Mouse (Mus musculus): Measurements from ENCODE around the gene Hibch. TPM values are rescaled to one million over a fixed set of nuclear protein-coding genes. Genes with fewer than 3 reads are reported as not detected.
A peak's percentile ranks its signal among the peaks of the same experiment; 100 is the strongest.

Gene Hibch
- polyA plus RNA-seq (2015; fragmentation: Nextera tagmentation; extraction: Ambion mirVana) = 13.8 and 15.9 TPM in 2 replicates

DNA sequence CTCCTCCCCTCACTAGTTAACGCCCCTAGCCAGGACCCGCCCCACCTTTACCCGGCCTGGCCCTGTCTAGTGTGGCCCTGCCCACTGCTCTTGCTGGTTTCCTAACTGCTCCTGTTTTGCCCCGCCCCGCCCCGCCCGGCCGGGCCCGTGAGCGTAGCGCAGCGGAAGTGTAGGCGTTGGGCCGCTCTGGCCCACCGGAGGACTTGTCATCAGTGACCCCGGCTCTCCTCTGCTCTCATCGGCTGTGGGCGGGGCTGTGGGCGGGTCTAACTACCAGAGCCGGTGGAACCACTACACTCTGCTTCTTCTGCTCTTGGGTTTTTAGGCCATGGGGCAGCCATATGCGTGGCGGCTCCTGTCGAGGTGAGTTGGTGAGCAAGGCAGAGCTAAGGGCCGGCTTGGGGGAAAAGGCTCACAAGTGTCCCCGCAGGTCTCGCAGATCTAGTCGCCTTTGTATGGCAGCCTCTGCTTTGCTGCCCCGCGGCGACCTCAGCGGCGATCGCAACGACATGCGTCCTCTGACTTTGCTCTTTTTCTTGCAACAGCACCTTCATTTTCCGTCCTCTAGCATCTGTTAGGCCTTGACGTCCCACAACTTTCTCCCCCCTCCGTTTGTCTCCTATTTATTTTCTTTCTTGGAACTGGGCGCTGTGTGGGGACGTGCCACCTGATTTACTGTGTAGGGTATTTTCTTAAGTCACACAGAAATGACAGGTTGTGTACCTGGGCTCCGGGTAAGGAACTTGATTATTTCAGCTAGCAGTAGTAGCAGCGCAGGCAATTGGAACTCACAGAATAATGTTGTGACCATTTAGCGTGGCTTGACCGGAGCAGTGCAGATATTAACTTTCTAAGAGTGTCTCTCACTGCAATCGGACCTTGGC is at the start of gene Hibch:
Gene Hibch, plus strand, starts transcription at position 148 of the 884 bp plus-strand sequence.
- H3K4me3 ChIP-seq (replicated peaks) = peak within 1 kb of the TSS; percentile 70
- no peaks in the 10 kb centered on the region for H3K36me3 ChIP-seq (replicated peaks)
- ATAC-seq (ENCODE audit: insufficient read depth) = peak; percentile 100
- H3K4me2 ChIP-seq = peak within 1 kb of the TSS; percentile 85
- WGBS (ENCODE audit: insufficient replicate concordance) = 1% methylated on average over 45 of the region's 45 CpGs
- H3K27ac ChIP-seq (replicated peaks) = peak within 1 kb of the TSS; percentile 62
- no peaks in the 10 kb centered on the region for H3K27me3 ChIP-seq
- H3K9me3 ChIP-seq (replicated peaks) = no peaks in the 10 kb centered on the region
- peaks cover 27% of the 10 kb centered on the region for H3K4me1 ChIP-seq (replicated peaks)
- H3K9ac ChIP-seq = peak within 1 kb of the TSS; percentile 75

DNA sequence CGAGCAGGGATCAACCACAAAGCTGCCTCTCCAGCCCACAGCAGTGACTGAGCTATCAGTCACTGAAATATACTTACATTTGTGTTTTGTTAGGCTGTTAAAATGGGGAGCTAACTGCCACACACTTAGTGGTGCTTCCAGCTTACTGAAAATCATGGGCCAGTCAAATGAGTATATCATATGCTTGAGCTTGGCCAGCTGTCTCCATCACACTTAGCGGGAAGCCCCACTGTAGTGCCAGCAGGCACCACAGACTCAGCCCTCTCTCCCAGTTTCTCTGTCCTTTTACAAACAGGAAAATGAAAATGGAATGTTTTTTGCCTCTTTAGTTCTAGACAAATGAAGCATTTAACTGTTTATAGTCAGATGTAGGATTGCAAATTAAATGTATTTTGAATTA is 48.8 kb upstream of the Hibch start:
- ATAC-seq (ENCODE audit: insufficient read depth) = no peak
- Histone ChIP-seq H3K4me3 (replicated peaks) (no peak overlapping the region), H3K4me2 (no peak overlapping the region), H3K27me3 (no peaks in the 10 kb centered on the region), H3K36me3 (replicated peaks) (peaks cover 5% of the 10 kb centered on the region; the same call in 1 of the 2 replicates), H3K4me1 (replicated peaks) (peaks cover 21% of the 10 kb centered on the region), H3K9me3 (replicated peaks) (no peaks in the 10 kb centered on the region), H3K9ac (no peak overlapping the region), H3K27ac (replicated peaks) (no peak overlapping the region)
- 70% methylated on average over 2 of the region's 2 CpGs for WGBS (ENCODE audit: insufficient replicate concordance)

DNA sequence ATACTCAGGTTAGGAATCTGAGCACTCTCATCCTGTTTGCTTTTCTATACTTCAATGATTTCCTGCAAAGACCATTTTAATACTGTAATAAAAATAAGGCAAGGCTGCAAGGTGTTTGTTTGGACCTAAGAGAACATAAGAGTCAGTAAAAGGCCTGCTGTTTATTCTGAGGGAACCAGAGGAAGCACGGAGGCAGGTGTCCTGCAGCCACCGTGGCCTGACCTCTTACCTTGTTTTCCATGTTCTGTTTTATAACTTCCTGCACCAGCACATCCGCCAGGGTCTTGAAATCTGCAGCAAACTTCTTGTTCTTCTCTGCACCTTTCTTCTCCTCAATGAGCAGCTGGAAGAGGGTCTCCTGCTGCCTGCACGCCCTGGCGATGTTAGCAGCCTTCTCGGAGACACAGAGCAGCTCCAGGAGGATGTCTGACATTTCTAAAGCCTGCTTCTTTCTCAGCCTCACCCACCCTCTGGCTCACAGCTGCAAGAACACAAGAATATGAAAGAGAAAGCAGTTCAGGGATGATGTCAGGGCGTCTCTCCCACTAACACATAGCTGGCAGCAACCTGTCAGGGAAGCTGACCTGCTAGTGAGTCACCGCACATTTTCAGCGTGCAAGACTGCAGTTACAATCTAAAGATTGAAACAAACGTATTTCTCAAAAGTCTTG is 45.5 kb upstream of the Hibch start:
- WGBS (ENCODE audit: insufficient replicate concordance) = 37% methylated on average over 10 of the region's 10 CpGs
- Histone ChIP-seq H3K4me3 (replicated peaks) (no peak overlapping the region), H3K9me3 (replicated peaks) (no peaks in the 10 kb centered on the region), H3K9ac (no peak overlapping the region), H3K36me3 (replicated peaks) (no peaks in the 10 kb centered on the region; the same call in 1 of the 2 replicates), H3K4me1 (replicated peaks) (peaks cover 23% of the 10 kb centered on the region), H3K27me3 (no peaks in the 10 kb centered on the region), H3K27ac (replicated peaks) (no peak overlapping the region), H3K4me2 (peak overlapping the region; percentile 23; the same call in 1 of the 2 replicates)
- ATAC-seq (ENCODE audit: insufficient read depth) = no peak

DNA sequence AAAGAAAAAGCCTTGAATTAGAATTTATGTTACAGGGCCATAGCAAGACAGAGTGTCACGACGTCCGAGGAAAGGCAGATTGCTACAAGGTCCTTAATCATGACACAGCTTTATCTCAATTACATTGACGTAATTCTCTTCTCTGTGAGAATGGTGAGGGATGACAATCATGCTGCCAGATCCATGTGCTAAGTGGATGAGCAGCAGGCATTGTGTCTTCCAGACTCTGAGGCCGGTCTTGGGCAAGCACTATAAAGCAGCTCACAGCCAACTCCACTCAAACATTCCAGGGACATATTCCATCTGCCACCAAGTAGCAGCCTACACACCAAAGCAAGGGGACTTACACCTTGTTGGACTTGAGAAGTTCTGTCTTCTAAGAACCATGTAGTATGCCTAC is 45.0 kb upstream of the Hibch start:
- H3K36me3 ChIP-seq (replicated peaks) = no peaks in the 10 kb centered on the region
- no peak for ATAC-seq (ENCODE audit: insufficient read depth)
- H3K9me3 ChIP-seq (replicated peaks) = no peaks in the 10 kb centered on the region
- H3K4me2 ChIP-seq = peak overlapping the region; percentile 15; the same call in 1 of the 2 replicates
- peaks cover 28% of the 10 kb centered on the region for H3K4me1 ChIP-seq (replicated peaks)
- H3K27me3 ChIP-seq = no peaks in the 10 kb centered on the region
- 49% methylated on average over 5 of the region's 5 CpGs for WGBS (ENCODE audit: insufficient replicate concordance)
- H3K9ac ChIP-seq = no peak overlapping the region
- H3K27ac ChIP-seq (replicated peaks) = no peak overlapping the region
- H3K4me3 ChIP-seq (replicated peaks) = no peak overlapping the region

DNA sequence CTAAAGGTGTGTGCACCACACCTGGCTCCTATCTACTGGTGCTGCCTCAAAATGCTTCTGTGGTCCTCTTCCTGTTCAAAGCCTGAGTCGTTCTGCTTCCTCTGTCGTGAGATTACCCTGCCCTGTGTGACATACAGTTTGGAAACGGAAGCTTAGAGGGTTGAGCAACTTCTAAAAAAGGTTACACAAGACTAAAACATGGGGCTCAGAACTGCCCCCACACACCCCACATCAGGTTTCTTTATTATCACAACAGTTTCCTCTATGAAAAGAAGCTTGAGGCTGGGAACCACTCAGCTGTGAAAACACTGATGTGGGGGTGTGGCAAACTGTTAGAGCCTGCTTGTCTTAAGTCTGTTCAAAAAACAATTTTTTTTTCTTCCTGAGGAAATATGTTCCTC is 44.4 kb upstream of the Hibch start:
- H3K27ac ChIP-seq (replicated peaks) = 0 out of 2 replicates have a peak overlapping the region, but pooled peaks have one; percentile 55
- H3K9me3 ChIP-seq (replicated peaks) = no peaks in the 10 kb centered on the region
- H3K4me2 ChIP-seq = peak overlapping the region; percentile 15; the same call in 1 of the 2 replicates
- H3K4me1 ChIP-seq (replicated peaks) = peaks cover 28% of the 10 kb centered on the region
- no peak overlapping the region for H3K4me3 ChIP-seq (replicated peaks)
- no peaks in the 10 kb centered on the region for H3K27me3 ChIP-seq
- H3K36me3 ChIP-seq (replicated peaks) = no peaks in the 10 kb centered on the region
- peak; percentile 67 for ATAC-seq (ENCODE audit: insufficient read depth)
- 2% methylated on average over 3 of the region's 3 CpGs for WGBS (ENCODE audit: insufficient replicate concordance)
- H3K9ac ChIP-seq = no peak overlapping the region

DNA sequence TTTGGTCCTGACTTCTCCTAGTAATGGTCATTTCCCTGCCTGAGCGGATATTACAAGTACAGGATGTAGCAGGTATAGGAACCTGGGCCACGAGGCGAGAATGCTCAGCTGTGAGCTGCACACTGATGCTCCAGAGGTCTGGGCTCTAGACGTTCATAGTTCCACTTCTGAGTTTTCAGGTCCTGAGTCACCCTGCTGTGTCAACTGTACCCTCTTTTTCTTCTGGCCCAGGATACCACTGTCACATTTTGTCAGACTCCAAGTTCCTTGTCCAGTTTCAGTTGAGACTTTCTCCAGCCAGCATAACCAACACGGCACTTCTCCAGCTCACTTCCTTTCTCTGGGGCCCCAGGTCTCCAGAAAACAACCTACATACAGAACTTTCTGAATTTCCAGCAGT is 43.1 kb upstream of the Hibch start:
- Histone ChIP-seq H3K27ac (replicated peaks) (no peak overlapping the region; the same call in 1 of the 2 replicates), H3K4me1 (replicated peaks) (peaks cover 28% of the 10 kb centered on the region), H3K4me3 (replicated peaks) (no peak overlapping the region), H3K9ac (no peak overlapping the region), H3K4me2 (no peak overlapping the region), H3K9me3 (replicated peaks) (no peaks in the 10 kb centered on the region), H3K36me3 (replicated peaks) (no peaks in the 10 kb centered on the region), H3K27me3 (no peaks in the 10 kb centered on the region)
- no peak for ATAC-seq (ENCODE audit: insufficient read depth)
- WGBS (ENCODE audit: insufficient replicate concordance) = 30% methylated on average over 5 of the region's 5 CpGs

DNA sequence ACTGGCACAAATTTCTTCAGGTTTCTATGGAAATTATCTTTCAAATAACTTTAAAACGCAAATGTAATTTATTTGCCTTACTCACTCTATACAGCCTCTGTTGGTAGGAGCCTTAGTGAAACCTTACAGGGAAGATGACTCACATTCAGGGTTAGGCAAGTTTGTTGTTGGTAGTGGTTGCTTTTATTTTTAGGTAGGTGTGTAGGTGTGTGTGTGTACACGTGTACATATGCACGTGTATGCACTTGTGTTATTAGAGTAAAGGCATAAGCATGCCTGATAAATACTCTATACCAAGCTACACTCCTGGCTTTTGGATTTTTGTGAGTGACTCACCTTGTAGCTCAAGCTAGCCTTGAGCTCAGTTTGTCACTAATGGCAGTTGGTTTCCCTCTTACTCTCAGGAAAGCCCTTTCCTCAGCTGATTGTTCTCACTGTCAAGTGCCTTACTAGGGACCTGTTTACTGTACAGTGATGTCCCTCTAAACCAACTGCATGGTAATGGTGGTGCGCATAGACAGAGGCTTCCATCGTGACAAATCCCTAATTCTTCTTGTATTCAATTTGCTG is 42.2 kb upstream of the Hibch start:
- Histone ChIP-seq H3K4me3 (replicated peaks) (no peak overlapping the region), H3K27me3 (no peaks in the 10 kb centered on the region), H3K27ac (replicated peaks) (no peak overlapping the region), H3K9ac (no peak overlapping the region), H3K4me1 (replicated peaks) (peaks cover 28% of the 10 kb centered on the region), H3K9me3 (replicated peaks) (no peaks in the 10 kb centered on the region), H3K36me3 (replicated peaks) (no peaks in the 10 kb centered on the region), H3K4me2 (no peak overlapping the region)
- no peak for ATAC-seq (ENCODE audit: insufficient read depth)
- 63% methylated on average over 5 of the region's 5 CpGs for WGBS (ENCODE audit: insufficient replicate concordance)

DNA sequence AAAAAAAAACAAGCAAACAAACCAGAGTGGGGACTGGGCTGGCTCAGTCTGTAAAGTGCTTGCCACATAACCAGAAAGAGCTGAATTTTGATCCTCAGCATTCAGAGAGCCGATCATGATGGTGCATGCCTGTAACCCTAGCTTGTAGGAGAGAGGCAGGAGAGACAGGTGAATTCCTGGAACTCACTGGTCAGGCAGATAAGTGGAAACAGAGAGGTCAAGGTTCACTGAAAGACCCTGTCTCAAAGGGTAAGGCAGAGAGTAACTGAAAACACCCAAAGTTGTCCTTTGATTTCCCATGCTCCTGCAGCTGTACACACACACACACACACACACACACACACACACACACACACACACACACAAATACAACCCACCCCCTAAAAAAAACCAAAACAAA is 39.7 kb upstream of the Hibch start:
- Histone ChIP-seq H3K36me3 (replicated peaks) (no peaks in the 10 kb centered on the region), H3K4me1 (replicated peaks) (peaks cover 13% of the 10 kb centered on the region; the same call in 1 of the 2 replicates), H3K27ac (replicated peaks) (no peak overlapping the region), H3K4me2 (no peak overlapping the region), H3K9me3 (replicated peaks) (no peaks in the 10 kb centered on the region), H3K9ac (no peak overlapping the region), H3K27me3 (no peaks in the 10 kb centered on the region), H3K4me3 (replicated peaks) (no peak overlapping the region)
- WGBS (ENCODE audit: insufficient replicate concordance) = 54% methylated on average over 1 of the region's 1 CpGs
- no peak for ATAC-seq (ENCODE audit: insufficient read depth)

DNA sequence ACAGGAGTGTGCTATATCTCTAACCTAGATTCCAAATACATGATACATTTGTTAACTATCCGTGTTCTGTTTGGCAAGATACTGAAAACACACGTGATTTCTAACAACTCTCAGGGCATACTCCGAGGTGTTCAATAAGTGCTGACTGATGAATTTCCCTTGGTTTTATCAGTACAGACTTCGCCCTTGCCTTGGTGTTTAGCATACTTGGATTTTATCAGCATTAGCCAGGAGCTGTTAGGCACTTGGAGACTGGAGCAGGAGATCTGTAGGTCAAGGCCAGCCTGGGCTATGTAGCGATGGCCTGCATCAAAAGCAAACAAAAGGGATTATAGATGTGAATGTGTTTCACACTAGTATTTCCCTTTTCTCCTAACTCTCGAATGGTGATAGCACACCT is 36.3 kb upstream of the Hibch start:
- no peak for ATAC-seq (ENCODE audit: insufficient read depth)
- 45% methylated on average over 6 of the region's 6 CpGs for WGBS (ENCODE audit: insufficient replicate concordance)

DNA sequence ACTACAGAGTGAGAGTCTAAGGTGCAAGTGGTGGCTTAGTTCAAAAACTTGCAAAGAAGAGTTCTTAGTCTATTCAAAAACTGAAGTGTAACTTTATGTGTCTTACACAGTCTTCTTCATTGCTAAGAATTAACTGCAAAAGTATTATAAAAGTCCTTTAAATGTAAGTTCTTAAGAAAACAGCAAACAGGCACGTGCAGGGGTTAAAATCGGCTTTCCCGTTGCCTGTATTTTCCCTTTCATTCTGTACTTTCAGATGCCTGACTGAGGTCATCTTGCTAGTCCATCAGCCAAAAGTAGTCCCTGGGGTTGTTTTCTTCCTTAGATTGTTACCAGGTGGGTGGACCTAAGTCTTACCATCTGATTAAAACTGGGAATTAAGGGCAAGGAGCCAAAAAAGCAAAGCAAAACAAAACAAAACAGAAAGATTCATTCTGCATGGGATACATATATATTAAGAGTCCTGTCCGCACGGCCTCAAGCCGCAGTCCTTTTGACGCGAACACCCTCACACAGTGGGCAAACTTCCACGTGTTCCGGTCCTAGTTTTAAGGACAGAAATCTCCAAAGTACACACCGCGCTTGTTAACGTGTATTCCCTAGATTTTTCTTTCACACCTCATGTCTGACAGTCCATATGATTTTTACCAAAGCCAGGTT is 28.4 kb upstream of the Hibch start:
- Histone ChIP-seq H3K27me3 (no peaks in the 10 kb centered on the region), H3K36me3 (replicated peaks) (no peaks in the 10 kb centered on the region), H3K4me2 (peak overlapping the region; percentile 83), H3K9ac (no peak overlapping the region), H3K4me1 (replicated peaks) (peaks cover 14% of the 10 kb centered on the region), H3K27ac (replicated peaks) (no peak overlapping the region), H3K4me3 (replicated peaks) (peak overlapping the region; percentile 62), H3K9me3 (replicated peaks) (no peaks in the 10 kb centered on the region)
- 57% methylated on average over 13 of the region's 13 CpGs for WGBS (ENCODE audit: insufficient replicate concordance)
- no peak for ATAC-seq (ENCODE audit: insufficient read depth)

More for the DNA sequence above, 36.3 kb upstream of the Hibch start:
- no peak overlapping the region for H3K4me2 ChIP-seq
- H3K4me3 ChIP-seq (replicated peaks) = no peak overlapping the region
- no peaks in the 10 kb centered on the region for H3K36me3 ChIP-seq (replicated peaks)
- no peaks in the 10 kb centered on the region for H3K9me3 ChIP-seq (replicated peaks)
- no peak overlapping the region for H3K9ac ChIP-seq
- H3K27ac ChIP-seq (replicated peaks) = no peak overlapping the region
- 0 out of 2 replicates have a peak, but pooled peaks cover 6% of the 10 kb centered on the region for H3K4me1 ChIP-seq (replicated peaks)
- no peaks in the 10 kb centered on the region for H3K27me3 ChIP-seq

All from liver, embryonic 15.5 days (tissue).